Mouse (Mus musculus): ENCODE results near the gene Hba-x. TPM values are rescaled to one million over a fixed set of nuclear protein-coding genes. Genes with fewer than 3 reads are reported as not detected.
"Not testable (repeated sequence)": the region's sequence is repeated elsewhere in the genome, so short reads cannot be mapped to it uniquely, and the experiment has no call there.

The Hba-x gene
- polyA plus RNA-seq, 1 experiment = not detected

DNA sequence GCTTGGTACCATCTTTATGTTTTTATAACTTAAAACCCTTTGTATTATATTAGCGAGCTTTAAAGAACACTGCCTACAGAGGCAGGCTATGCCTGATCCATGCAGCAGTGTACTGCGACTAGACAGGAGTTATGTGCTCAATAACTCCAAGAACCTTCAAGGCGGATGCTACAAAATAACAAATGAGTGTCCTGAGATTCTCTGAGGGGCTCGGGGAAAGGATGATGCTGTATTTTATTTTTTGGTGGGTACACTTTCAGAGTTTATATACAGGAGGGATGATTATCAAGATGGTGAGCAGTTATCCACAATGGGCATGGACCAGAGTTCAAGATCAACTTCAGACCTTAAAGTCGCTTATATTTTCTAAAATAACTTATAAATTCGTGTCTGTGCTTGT lies 9.4 kb upstream of the Hba-x start:
- no peaks in the 10 kb centered on the region for H3K4me1 ChIP-seq (ENCODE audit: control insufficient read depth, insufficient read depth, insufficient read length, low read length)
- H3K27ac ChIP-seq (replicated peaks; ENCODE audit: low read depth, low read length) = peak overlapping the region; percentile 91
- H3K4me3 ChIP-seq (ENCODE audit: insufficient read depth, low read depth, low read length) = peak overlapping the region; percentile 98

DNA sequence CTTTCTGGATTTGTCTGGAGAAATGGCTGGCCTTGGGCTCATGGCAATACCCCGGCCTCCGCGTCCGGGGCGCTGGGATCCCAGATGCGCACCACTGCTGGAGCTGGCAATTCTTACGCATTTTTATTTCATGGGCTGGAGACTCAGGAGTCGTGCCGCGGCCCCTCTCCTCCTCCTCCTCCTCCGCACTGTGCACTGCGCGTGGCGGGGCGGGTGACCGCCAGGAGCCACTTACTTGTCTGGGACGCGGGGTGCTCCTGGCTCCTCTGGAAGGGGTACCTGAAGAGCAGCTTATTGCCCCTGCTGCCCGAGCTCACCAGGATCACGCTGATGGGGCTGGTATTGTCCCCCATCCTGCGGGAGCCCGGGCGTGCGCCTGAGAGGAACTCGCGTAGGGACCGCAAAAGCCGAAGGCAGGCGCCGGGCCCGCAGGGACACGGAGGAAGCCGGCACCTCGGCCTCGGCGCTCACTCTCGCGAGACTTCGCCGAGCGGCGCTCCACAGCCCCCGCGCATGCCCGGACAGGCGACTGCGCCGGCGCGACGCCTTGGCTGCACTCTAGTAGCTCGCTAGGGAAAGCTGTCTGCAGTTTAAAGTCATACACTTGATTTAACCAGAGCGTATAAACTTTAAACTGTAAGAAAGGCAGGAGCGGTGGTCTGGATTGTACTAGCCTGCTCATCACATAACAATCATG lies 8.9 kb upstream of the Hba-x start, which contains the start of gene Nprl3:
TSS of gene Nprl3 (minus strand) at position 520 of the 697 bp plus-strand sequence.
- Histone ChIP-seq H3K4me1 (ENCODE audit: control insufficient read depth, insufficient read depth, insufficient read length, low read length) (no peaks in the 10 kb centered on the region), H3K27ac (replicated peaks; ENCODE audit: low read depth, low read length) (peak within 1 kb of the TSS; percentile 91), H3K4me3 (ENCODE audit: insufficient read depth, low read depth, low read length) (peak within 1 kb of the TSS; percentile 98)

DNA sequence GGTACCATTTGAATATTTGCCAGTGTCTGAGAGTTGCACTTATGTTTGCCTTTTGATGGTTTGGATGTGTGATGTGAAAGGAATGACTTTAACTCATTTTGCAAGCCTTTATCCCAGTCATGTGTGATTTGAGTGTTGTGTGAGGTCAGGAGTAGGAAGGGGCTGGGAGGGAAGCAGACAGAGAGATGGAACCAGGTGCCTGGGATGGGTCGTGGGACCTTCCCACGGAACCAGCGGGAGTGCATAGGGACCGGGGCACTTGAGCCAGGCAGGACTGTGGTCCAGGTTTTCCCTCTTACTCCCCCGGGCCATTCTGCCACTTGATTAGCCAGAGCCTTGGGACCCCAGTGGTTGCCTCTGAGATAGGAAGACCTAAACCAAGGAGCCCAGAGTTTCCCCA lies 8.2 kb upstream of the Hba-x start:
- Histone ChIP-seq H3K27ac (replicated peaks; ENCODE audit: low read depth, low read length) (no peak overlapping the region), H3K4me3 (ENCODE audit: insufficient read depth, low read depth, low read length) (peak overlapping the region; percentile 41; the same call in 1 of the 2 replicates), H3K4me1 (ENCODE audit: control insufficient read depth, insufficient read depth, insufficient read length, low read length) (no peaks in the 10 kb centered on the region)

DNA sequence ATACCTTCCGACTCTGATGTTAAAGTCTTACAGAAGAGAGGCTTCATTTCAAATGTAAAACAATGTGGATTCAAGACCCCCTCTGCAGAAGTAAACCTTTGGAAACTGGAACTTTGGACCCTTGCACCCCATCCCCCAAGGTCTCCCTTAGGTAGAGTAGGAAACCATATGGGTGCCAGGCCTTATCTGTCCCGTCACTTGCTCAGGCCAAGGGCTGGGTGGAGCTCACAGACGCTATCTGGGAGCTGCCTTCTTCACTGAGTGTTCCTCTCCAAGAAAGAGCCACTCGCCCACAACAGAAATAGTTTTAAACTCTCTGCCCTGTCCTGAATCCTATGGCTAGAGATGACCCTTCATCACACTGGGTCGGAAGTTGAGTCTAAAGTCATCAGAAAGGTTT lies 7.2 kb upstream of the Hba-x start:
- no peaks in the 10 kb centered on the region for H3K4me1 ChIP-seq (ENCODE audit: control insufficient read depth, insufficient read depth, insufficient read length, low read length)
- no peak overlapping the region for H3K27ac ChIP-seq (replicated peaks; ENCODE audit: low read depth, low read length)
- no peak overlapping the region for H3K4me3 ChIP-seq (ENCODE audit: insufficient read depth, low read depth, low read length)

DNA sequence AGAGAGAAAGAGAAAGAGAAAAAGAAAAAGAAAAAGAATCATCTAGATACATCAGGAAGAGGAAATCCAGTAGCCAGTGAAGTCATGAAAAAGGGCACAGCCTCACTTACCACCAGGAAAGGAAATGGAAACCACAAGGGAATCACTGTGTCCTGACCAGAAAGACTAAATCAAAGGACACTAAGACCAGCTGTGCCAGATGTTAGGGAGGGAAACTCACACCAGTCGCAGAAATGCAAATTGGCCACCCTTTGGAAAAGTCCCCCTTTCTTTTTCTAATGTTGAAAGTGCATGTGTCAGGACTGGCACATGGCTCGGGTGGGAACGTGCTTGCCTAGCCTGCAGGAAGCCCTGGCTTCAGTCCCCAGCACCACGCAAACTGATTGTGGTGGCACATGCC lies 5.0 kb upstream of the Hba-x start:
- no peak overlapping the region for H3K4me3 ChIP-seq (ENCODE audit: insufficient read depth, low read depth, low read length)
- no peak overlapping the region for H3K27ac ChIP-seq (replicated peaks; ENCODE audit: low read depth, low read length)
- H3K4me1 ChIP-seq (ENCODE audit: control insufficient read depth, insufficient read depth, insufficient read length, low read length) = no peaks in the 10 kb centered on the region

DNA sequence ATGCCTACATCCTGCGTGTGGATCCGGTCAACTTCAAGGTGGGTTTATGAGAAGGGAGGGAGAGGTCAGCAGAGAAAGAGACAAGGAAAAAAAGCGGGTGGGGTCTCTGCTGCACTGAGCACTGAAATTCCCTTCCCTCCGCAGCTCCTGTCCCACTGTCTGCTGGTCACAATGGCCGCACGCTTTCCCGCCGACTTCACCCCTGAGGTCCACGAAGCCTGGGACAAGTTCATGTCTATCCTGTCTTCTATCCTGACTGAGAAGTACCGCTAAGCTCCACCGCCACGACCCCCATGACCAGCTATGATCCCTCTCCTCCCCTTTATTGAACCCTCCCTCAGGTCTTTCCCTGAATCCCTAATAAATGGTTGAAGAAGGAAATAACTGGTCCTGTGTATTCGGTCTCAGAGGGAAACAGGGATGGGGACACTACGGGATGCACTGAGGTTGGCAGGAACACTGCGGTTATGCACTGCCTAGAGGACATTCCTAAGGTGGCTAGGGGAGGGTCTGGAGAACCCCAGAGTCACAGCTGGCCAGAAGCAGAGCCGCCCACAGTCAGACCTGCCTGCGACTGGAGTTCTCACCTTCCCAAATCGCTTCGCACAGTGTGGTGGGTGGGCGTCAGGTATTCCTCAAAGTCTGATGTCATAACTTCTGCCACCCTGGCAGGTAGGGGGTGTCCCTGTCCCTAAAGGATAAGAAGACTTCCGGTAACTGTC lies 1.7 kb downstream of the Hba-x start:
- Histone ChIP-seq H3K4me1 (ENCODE audit: control insufficient read depth, insufficient read depth, insufficient read length, low read length) (no peaks in the 10 kb centered on the region), H3K4me3 (ENCODE audit: insufficient read depth, low read depth, low read length) (no peak overlapping the region), H3K27ac (replicated peaks; ENCODE audit: low read depth, low read length) (no peak overlapping the region)

DNA sequence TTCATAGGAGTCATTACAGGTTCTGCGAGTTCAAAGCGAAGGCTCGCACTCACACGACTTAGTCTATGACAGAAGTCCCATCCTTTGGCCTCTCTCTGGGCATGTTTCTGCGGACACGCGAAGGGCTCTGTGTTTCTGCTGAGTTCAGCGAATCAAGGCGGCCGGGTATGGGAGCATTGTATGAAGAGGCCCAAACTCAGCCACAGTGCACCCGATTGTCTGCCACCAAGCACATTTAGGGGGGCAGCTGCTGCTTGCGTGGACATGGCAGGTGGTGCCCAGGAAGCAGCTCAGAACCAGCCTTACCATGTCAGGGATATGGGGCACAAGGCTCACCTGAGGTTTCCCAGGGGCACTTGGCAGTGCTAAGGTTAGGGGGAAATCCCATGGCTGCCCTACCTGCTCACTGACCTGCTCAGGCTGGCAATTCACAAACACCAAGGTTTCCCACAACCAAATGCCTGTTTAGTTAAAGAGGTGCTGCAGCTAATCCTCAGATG lies 2.3 kb downstream of the Hba-x start:
- Histone ChIP-seq H3K27ac (replicated peaks; ENCODE audit: low read depth, low read length) (no peak overlapping the region), H3K4me3 (ENCODE audit: insufficient read depth, low read depth, low read length) (no peak overlapping the region), H3K4me1 (ENCODE audit: control insufficient read depth, insufficient read depth, insufficient read length, low read length) (no peaks in the 10 kb centered on the region)

DNA sequence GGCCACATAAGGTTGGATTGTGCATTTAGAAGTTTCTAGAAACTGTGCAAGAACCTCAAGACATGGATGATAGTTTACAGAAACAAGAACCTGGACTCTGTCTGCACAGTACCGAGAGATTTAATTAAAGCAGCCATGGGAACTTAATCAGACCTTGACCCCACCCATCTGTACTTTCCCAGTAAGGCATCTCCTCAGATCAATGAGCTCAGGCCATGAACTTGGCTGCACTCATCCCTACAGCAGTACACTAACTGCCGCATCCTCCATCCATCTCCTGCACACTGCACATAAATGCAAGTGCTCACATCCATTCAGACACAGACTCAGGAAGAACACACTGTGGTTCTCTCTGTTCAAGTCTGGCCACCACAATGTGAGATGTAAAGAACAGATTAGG lies 4.4 kb downstream of the Hba-x start:
- Histone ChIP-seq H3K27ac (replicated peaks; ENCODE audit: low read depth, low read length) (no peak overlapping the region), H3K4me3 (ENCODE audit: insufficient read depth, low read depth, low read length) (no peak overlapping the region), H3K4me1 (ENCODE audit: control insufficient read depth, insufficient read depth, insufficient read length, low read length) (no peaks in the 10 kb centered on the region)

DNA sequence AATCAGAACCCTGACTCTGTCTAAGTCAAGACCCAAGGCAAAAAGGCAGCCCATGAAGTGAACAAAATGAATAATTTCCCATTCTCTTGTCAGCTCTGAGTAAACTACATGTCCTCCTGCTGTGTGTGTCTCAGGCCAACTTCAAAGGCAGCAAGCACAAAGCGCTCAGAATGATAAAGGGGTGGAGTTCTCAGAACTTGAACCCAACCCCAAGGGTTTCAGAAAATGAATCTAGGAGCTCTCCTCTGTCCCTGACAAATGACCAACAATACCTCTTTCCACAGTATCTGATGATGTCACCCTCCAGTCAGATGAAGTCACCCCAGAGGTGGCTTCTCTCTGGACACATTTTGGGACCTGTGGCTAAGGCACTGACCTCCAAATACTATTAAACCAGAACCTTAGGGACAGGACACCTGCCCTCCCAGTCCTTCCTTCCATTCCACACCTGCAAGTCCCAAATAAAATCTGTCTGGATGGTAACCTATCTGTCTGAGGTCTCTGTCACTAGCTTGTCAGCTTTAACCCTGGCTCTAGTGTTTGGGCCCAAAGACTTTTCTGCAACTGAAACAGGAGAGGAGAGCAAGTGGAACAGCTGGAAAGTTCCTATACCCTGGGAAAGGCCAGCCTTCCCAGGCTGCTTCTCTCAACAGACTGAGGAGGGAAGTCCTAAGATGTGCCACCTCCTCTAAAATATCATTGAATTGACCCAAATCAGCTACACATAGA lies 5.4 kb downstream of the Hba-x start:
- Histone ChIP-seq H3K27ac (replicated peaks; ENCODE audit: low read depth, low read length) (no peak overlapping the region), H3K4me1 (ENCODE audit: control insufficient read depth, insufficient read depth, insufficient read length, low read length) (no peaks in the 10 kb centered on the region), H3K4me3 (ENCODE audit: insufficient read depth, low read depth, low read length) (no peak overlapping the region)

DNA sequence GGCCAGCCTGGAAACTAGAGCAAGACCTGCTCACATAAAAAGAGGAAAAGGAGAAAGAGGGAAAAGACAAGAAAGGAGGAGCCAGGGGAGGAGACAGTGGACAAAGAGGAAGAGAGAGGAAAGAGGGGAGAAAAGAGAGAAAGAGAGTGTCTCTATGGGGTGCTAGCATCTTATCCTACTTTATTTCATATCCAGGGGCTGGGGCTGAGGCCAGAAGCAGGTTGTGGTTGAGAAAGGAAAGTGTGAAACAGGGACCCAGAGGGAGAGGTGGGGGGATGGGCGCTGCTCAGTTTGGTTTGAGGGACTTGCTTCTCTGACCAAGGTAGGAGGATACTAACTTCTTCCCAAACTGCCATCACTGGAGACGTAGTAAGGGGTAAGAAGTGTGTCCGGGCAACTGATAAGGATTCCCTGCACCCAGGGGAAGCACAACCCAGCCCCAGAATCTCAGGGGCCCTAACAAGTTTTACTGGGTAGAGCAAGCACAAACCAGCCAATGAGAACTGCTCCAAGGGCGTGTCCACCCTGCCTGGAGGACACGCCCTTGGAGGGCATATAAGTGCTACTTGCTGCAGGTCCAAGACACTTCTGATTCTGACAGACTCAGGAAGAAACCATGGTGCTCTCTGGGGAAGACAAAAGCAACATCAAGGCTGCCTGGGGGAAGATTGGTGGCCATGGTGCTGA lies 7.0 kb downstream of the Hba-x start, which contains the start of gene Hba-a1:
TSS of gene Hba-a1 (plus strand) at position 421 of the 687 bp plus-strand sequence.
- H3K4me1 ChIP-seq (ENCODE audit: control insufficient read depth, insufficient read depth, insufficient read length, low read length); H3K4me3 ChIP-seq (ENCODE audit: insufficient read depth, low read depth, low read length); H3K27ac ChIP-seq (replicated peaks; ENCODE audit: low read depth, low read length): not testable (repeated sequence)

DNA sequence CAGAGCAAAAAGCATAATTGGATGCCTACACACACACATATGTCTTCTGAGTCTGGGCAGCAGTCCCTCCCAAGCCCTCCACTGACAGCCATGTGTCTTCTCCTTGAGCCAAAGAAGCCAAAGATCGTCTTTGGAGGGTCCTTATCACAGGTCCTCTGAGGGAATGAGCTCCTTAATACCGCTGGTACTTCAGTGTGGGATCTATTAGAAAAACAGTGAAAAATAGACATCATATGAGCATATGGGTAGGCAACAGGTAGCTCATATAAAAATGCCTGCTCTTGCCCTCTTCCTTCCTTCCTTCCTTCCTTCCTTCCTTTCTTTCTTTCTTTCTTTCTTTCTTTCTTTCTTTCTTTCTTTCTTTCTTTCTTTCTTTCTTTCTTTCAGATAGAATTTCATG lies 8.4 kb downstream of the Hba-x start:
- not testable (repeated sequence) for H3K4me3 ChIP-seq (ENCODE audit: insufficient read depth, low read depth, low read length); H3K27ac ChIP-seq (replicated peaks; ENCODE audit: low read depth, low read length); H3K4me1 ChIP-seq (ENCODE audit: control insufficient read depth, insufficient read depth, insufficient read length, low read length)

DNA sequence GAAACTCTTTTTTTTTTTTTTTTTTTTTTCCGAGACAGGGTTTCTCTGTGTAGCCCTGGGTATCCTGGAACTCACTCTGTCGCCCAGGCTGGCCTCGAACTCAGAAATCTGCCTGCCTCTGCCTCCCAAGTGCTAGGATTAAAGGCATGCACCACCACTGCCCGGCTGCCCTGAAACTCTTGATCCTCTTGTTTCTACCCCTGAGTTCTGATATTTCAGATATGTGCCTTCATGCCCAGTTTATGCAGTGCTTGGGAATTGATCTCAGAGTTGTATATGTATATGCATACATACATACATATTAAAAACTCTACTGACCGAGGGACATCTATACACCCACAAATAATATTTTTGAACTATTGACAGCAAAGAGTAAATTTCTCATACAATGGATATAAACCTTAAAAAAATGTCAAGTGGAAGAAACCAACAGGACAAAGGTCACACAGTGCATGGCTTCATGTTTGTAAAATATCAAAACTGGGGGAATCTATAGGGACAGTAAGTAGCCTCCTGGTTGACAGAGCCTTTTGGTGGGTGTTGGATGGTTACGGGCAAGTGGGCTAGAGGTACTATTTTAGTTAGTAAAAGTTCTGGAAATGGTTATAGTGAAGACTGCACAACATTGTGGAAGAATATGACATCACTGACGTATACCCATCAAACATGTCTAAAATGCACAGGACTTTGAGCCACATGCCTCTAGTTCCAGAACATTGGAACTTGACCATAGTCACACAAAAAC lies 9.0 kb downstream of the Hba-x start:
- H3K27ac ChIP-seq (replicated peaks; ENCODE audit: low read depth, low read length) = no peak overlapping the region
- H3K4me3 ChIP-seq (ENCODE audit: insufficient read depth, low read depth, low read length) = no peak overlapping the region
- H3K4me1 ChIP-seq (ENCODE audit: control insufficient read depth, insufficient read depth, insufficient read length, low read length) = no peaks in the 10 kb centered on the region

DNA sequence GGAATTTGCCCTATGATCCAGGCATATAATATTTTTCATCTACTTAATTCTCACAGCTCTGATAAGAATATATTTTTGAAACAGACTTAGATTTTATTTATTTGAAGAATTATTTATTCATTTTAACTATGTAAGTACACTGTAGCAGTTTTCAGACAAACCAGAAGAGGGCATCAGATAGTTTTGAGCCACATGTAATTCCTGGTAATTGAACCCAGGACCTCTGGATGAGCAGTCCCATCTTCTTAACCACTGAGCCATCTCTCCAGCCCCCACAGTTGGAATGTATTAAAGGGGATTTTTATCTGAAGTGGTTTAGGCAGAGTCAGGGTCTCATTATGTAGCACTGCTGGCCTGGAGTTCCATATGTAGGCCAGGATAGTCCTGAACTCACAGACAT lies 9.7 kb downstream of the Hba-x start:
- H3K27ac ChIP-seq (replicated peaks; ENCODE audit: low read depth, low read length); H3K4me1 ChIP-seq (ENCODE audit: control insufficient read depth, insufficient read depth, insufficient read length, low read length); H3K4me3 ChIP-seq (ENCODE audit: insufficient read depth, low read depth, low read length): not testable (repeated sequence)

DNA sequence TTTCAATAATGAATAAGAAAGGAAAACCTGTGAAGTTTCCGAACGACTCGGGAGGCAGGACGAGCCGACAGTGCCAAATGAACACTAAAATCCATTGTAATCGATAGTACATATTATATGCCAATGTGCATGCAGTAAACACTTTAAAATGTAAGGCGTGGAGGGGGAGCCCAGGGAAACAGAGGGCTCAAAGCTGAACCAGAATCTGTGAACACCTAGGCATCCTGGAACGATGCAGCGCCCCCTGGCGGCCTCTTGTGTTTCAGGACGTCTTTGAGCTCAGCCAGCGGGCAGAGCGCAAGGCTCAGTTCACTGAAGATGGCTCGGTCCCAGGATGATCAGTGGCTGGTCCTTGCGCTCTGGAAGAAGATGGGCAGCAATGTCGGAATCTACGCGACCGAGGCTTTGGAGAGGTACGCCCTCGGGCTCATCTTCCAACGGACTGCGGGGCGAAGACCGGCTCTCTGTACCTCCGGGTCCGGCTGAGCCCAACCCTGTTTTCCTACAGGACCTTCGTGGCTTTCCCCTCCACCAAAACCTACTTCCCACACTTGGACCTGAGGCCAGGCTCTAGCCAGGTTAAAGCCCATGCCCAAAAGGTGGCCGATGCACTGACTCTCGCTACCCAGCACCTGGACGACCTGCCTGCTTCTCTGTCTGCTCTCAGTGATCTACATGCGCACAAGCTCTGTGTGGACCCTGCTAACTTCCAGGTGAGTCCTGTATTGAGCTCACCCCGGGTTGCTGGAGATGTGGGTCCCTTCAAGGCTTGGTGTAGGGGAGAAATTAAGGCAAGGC lies 10.7 kb downstream of the Hba-x start, which contains the start of gene Hbq1b:
TSS of gene Hbq1b (plus strand) at position 271 of the 798 bp plus-strand sequence.
- not testable (repeated sequence) for H3K4me3 ChIP-seq (ENCODE audit: insufficient read depth, low read depth, low read length); H3K4me1 ChIP-seq (ENCODE audit: control insufficient read depth, insufficient read depth, insufficient read length, low read length); H3K27ac ChIP-seq (replicated peaks; ENCODE audit: low read depth, low read length)
